Mouse (Mus musculus): ENCODE data around the gene Doc2b. TPM values are rescaled to one million over a fixed set of nuclear protein-coding genes. Genes with fewer than 3 reads are reported as not detected.

Doc2b gene
- polyA plus RNA-seq, 1 experiment = 32.1 TPM

DNA sequence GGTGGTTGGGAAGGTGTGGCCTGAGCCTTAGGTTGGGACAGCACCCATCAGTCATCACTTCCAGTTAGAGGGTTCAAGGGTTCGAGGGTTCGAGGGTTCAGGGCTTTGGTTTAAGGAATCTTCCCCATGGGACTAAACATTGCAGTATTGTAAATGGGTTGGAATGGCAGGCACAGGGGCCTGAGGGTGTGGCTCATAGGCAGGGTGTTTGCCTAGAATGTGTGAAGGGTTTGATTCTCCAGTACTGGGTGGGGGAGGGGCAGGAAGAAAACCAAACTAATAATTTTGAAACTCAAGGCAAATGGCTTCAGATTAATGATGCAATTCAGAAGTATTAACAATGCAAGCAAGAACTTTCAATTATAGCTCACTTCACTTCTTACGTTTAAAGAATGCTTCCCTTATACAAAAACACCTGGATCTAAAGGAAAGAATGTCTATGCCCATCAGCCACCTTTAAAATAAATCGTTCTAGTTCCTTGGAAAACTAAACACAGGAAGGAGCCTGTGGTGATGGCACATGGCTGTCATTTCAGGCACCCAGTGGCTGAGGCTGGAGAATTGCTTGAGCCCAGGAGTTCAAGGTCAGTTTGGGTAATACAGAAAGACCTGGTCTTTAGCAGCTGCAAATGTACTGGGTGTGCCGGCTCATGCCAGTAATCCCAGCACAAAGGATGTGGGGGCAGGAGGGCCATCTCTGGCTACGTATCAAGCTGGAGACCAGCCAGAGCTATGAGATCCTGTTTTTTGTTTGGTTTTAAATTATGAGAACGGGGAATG lies 6.1 kb upstream of the Doc2b start:
- no peak overlapping the region for H3K4me3 ChIP-seq (replicated peaks; ENCODE audit: insufficient read depth, low read depth, low read length)
- H3K4me1 ChIP-seq (ENCODE audit: control insufficient read depth, insufficient read depth, low read length) = no peaks in the 10 kb centered on the region
- H3K27me3 ChIP-seq (ENCODE audit: control insufficient read depth, insufficient read depth, low read length) = no peaks in the 10 kb centered on the region
- 78% methylated on average over 7 of the region's 7 CpGs for WGBS
- H3K27ac ChIP-seq (ENCODE audit: insufficient read depth, low read length) = no peak overlapping the region
- no peak for DNase-seq
- TF ChIP-seq POLR2A (IDR thresholded peaks at IDR 0.05; ENCODE audit: borderline replicate concordance, insufficient read depth, low read length) = no peak

DNA sequence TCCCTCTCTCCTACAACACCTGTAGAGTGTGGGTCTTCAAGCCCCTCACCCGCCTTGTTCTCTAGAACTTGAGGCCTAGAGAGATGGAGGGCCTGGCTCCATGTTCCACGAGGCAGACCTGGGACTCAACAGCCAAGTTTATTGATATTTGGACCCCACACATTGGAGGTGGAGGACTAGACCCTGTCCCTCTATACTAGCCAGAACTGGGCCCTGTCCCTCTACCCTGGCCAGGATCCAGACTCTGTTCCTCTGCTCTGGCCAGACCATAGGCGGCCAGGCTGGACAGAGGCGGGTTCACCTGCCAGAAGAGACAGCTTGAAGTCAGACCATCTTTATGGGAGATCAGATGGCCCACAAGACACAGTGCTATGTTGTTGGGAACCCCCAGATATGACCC lies 5.5 kb upstream of the Doc2b start:
- TF ChIP-seq CTCF (IDR thresholded peaks at IDR 0.05; ENCODE audit: borderline replicate concordance, insufficient read depth, low read depth, low read length) (no peak), POLR2A (IDR thresholded peaks at IDR 0.05; ENCODE audit: borderline replicate concordance, insufficient read depth, low read length) (no peak)
- DNase-seq = no peak

DNA sequence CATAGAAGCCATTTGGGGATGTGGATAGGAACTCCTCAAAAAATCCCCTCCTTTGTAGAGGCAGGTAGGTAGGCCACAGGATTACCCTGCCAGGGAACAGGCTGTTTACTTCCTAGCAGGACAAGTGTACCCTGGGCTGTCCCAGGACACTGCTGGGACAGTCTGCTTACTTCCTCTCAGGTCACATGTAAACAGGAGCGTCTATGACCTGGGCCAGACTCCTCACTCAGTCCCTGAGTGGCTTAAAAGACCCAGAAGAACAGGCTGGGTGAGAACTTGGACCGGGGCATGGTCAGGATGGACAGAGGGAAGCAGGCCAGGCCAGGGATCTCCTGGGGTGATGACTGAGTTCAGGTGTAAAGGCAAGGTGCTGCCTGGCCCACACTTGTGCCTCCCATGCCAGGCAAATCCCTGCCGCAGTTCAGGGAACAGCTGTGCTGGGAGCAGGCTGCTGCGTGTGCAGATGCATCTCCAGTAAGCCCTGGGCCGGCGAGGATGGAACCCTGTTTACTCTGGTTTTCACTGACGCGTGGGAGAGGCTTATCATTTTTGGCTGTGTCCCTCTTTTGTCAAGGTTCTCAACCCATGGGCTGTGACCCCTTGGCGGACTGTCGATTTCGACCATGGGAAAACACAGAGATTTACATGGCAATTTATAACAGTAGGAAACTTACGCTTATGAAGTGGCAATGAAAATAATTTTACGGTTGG lies 842 bp upstream of the Doc2b start:
- TF ChIP-seq POLR2A (IDR thresholded peaks at IDR 0.05; ENCODE audit: borderline replicate concordance, insufficient read depth, low read length) (no peak), CTCF (IDR thresholded peaks at IDR 0.05; ENCODE audit: borderline replicate concordance, insufficient read depth, low read depth, low read length) (no peak)
- H3K4me3 ChIP-seq (replicated peaks; ENCODE audit: insufficient read depth, low read depth, low read length) = peak overlapping the region; percentile 73
- 0 out of 2 replicates have a peak, but pooled peaks cover 4% of the 10 kb centered on the region for H3K27me3 ChIP-seq (ENCODE audit: control insufficient read depth, insufficient read depth, low read length)
- 85% methylated on average over 13 of the region's 13 CpGs for WGBS
- H3K4me1 ChIP-seq (ENCODE audit: control insufficient read depth, insufficient read depth, low read length) = peaks cover 14% of the 10 kb centered on the region
- 0 out of 2 replicates have a peak overlapping the region, but pooled peaks have one; percentile 66 for H3K27ac ChIP-seq (ENCODE audit: insufficient read depth, low read length)
- no peak for DNase-seq

More for the DNA sequence above, 5.5 kb upstream of the Doc2b start:
- Histone ChIP-seq H3K27me3 (ENCODE audit: control insufficient read depth, insufficient read depth, low read length) (no peaks in the 10 kb centered on the region), H3K4me3 (replicated peaks; ENCODE audit: insufficient read depth, low read depth, low read length) (no peak overlapping the region), H3K4me1 (ENCODE audit: control insufficient read depth, insufficient read depth, low read length) (peaks cover under 1% of the 10 kb centered on the region; the same call in 1 of the 2 replicates), H3K27ac (ENCODE audit: insufficient read depth, low read length) (no peak overlapping the region)
- 71% methylated on average over 4 of the region's 4 CpGs for WGBS

DNA sequence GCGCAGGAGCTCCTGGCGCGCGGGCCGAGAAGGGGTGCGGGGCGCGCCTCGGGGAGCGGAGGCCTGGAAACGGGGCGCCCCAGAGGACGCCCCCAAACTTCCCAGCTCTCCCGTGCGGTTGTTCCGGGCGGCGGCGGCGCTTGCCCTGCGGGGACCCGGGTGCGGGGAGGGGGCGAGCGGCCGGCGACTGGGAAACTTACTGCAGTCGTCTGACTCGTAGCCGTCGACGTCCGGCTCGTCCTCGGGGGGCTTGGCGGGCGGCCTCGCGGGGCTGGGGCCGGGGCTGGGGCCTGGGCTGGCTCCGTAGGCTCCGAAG lies 570 bp downstream of the Doc2b start:
- no peak overlapping the region for H3K27ac ChIP-seq (ENCODE audit: insufficient read depth, low read length)
- TF ChIP-seq CTCF (IDR thresholded peaks at IDR 0.05; ENCODE audit: borderline replicate concordance, insufficient read depth, low read depth, low read length) (no peak), POLR2A (IDR thresholded peaks at IDR 0.05; ENCODE audit: borderline replicate concordance, insufficient read depth, low read length) (no peak)
- H3K27me3 ChIP-seq (ENCODE audit: control insufficient read depth, insufficient read depth, low read length) = 0 out of 2 replicates have a peak, but pooled peaks cover 4% of the 10 kb centered on the region
- H3K4me3 ChIP-seq (replicated peaks; ENCODE audit: insufficient read depth, low read depth, low read length) = peak overlapping the region; percentile 73
- no peak for DNase-seq
- peaks cover 14% of the 10 kb centered on the region for H3K4me1 ChIP-seq (ENCODE audit: control insufficient read depth, insufficient read depth, low read length)
- 2% methylated on average over 41 of the region's 42 CpGs for WGBS

DNA sequence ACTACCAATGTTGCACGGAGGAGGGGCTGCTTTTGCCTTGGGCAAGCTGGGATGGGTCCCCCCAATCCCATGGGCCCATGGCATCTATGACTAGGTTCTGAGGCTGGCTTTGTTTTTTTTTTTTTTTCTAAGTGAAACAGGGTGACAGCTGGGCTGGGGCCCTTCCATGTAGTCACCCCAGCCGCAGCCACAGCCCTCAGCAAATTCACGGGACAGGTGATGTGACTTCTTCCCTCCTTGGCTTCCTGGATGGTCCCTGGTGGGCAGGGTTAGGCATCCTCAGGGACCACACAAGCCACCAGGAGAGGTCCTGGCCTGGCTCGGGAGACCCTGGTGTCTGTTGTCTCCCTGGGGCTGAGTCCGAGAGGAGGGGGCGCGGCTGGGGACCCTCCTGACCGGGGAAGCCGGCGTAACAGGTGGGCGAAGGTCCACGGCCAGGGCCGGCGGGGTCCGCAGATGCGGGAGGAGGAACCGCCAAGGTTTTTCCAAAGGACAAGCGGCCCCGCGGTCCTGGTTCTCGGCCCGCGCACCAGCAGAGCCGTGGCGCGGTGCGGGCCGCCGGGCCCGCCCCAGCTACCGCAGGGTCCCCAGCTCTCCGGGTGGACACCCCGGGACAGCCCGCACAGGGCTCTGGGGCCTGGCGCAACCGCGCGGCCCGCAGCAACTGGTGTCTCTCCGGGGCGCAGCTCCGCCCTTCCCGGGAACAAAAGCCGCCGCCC lies 1.1 kb downstream of the Doc2b start:
- no peak for DNase-seq
- WGBS = 12% methylated on average over 45 of the region's 45 CpGs
- TF ChIP-seq POLR2A (IDR thresholded peaks at IDR 0.05; ENCODE audit: borderline replicate concordance, insufficient read depth, low read length) (no peak), CTCF (IDR thresholded peaks at IDR 0.05; ENCODE audit: borderline replicate concordance, insufficient read depth, low read depth, low read length) (no peak)
- Histone ChIP-seq H3K4me3 (replicated peaks; ENCODE audit: insufficient read depth, low read depth, low read length) (peak overlapping the region; percentile 73), H3K4me1 (ENCODE audit: control insufficient read depth, insufficient read depth, low read length) (peaks cover 14% of the 10 kb centered on the region), H3K27me3 (ENCODE audit: control insufficient read depth, insufficient read depth, low read length) (0 out of 2 replicates have a peak, but pooled peaks cover 4% of the 10 kb centered on the region), H3K27ac (ENCODE audit: insufficient read depth, low read length) (no peak overlapping the region)

DNA sequence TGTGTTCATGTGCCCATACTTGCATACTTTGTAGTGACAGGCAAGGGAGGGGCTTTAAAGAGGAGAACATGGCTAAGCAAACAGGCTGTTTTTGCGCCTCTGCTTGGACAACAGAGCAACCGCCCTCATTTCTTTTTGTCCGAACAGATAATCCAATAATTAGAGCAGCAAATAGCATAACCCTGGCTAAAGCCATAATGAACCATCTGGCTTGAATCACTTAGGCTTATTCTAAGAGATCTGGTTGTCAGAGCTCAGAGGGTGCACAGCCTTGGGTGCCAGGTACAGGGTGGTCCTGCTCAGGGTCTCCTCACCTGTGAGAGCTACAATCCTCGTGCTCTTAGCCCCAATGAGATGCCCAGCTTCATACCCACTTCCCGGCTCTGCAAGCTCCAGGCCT lies 2.5 kb downstream of the Doc2b start:
- H3K4me3 ChIP-seq (replicated peaks; ENCODE audit: insufficient read depth, low read depth, low read length) = no peak overlapping the region
- H3K27me3 ChIP-seq (ENCODE audit: control insufficient read depth, insufficient read depth, low read length) = 0 out of 2 replicates have a peak, but pooled peaks cover 4% of the 10 kb centered on the region
- H3K4me1 ChIP-seq (ENCODE audit: control insufficient read depth, insufficient read depth, low read length) = peaks cover 14% of the 10 kb centered on the region
- TF ChIP-seq CTCF (IDR thresholded peaks at IDR 0.05; ENCODE audit: borderline replicate concordance, insufficient read depth, low read depth, low read length) (no peak), POLR2A (IDR thresholded peaks at IDR 0.05; ENCODE audit: borderline replicate concordance, insufficient read depth, low read length) (no peak)
- WGBS = 64% methylated on average over 5 of the region's 5 CpGs
- no peak overlapping the region for H3K27ac ChIP-seq (ENCODE audit: insufficient read depth, low read length)
- DNase-seq = no peak

DNA sequence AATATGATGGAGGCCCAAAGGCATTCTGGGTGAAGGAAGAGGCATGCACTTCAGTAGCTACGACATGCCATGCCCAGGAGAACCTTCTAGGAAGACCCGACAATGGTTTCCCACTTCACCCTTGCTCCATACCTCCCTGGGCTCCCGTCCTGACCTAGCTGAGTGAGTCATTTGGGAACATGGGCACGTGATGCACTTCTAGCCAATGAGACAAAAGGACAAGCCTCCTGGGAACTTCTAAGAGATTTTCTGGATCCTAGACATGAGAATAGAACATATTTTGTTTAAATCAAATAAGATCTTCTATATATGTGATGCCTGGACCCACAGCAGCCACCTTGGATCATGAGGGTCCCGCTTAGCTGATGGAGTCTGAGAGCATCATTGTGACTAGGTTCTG lies 3.3 kb downstream of the Doc2b start:
- no peak overlapping the region for H3K27ac ChIP-seq (ENCODE audit: insufficient read depth, low read length)
- TF ChIP-seq CTCF (IDR thresholded peaks at IDR 0.05; ENCODE audit: borderline replicate concordance, insufficient read depth, low read depth, low read length) = no peak
- TF ChIP-seq POLR2A (IDR thresholded peaks at IDR 0.05; ENCODE audit: borderline replicate concordance, insufficient read depth, low read length) = no peak
- H3K4me3 ChIP-seq (replicated peaks; ENCODE audit: insufficient read depth, low read depth, low read length) = no peak overlapping the region
- no peak for DNase-seq
- 89% methylated on average over 5 of the region's 5 CpGs for WGBS
- 0 out of 2 replicates have a peak, but pooled peaks cover 4% of the 10 kb centered on the region for H3K27me3 ChIP-seq (ENCODE audit: control insufficient read depth, insufficient read depth, low read length)
- H3K4me1 ChIP-seq (ENCODE audit: control insufficient read depth, insufficient read depth, low read length) = peaks cover 14% of the 10 kb centered on the region

All from cerebellum, adult 2 months (tissue).